10 mouse cellular contexts compared by ENCODE assay signal in genomic region chr11:106381883-106382282, GRCm38 (mm10). TPM values are rescaled to one million over a fixed set of nuclear protein-coding genes. Genes with fewer than 3 reads are reported as not detected.
A peak's percentile ranks its signal among the peaks of the same experiment; 100 is the strongest.
DNase-seq lines count a peak whose midpoint lies in the region; ATAC-seq and TF ChIP-seq lines count a peak whose summit lies in the region.
"Had no signal": no experiment of that assay in that cellular context is flagged by ENCODE, and none has a peak within 500 bp of the region (broad histone marks: within the 10 kb centered on the region; RNA-seq: fewer than 3 reads in every experiment).

No protein-coding gene starts in this region.

- WGBS in hindbrain, postnatal 0 days = 81% methylated on average over 7 of the region's 7 CpGs
- WGBS in hindbrain, embryonic 11.5 days = 82% methylated on average over 7 of the region's 7 CpGs
- WGBS in embryonic facial prominence, embryonic 13.5 days = 81% methylated on average over 7 of the region's 7 CpGs
- 71% methylated on average over 7 of the region's 7 CpGs for WGBS in kidney, embryonic 15.5 days
- WGBS in lung, postnatal 0 days = 54% methylated on average over 7 of the region's 7 CpGs
- 88% methylated on average over 7 of the region's 7 CpGs for WGBS in midbrain, embryonic 14.5 days

- H3K4me3 ChIP-seq in hindbrain, postnatal 0 days (ENCODE audit: low read length) = no peak overlapping the region
- no peak overlapping the region for H3K4me3 ChIP-seq in hindbrain, embryonic 11.5 days (ENCODE audit: low read depth, low read length)
- H3K4me3 ChIP-seq in embryonic facial prominence, embryonic 13.5 days = peak overlapping the region; percentile 9; the same call in 1 of the 2 replicates
- peak overlapping the region; percentile 35 for H3K4me3 ChIP-seq in kidney, embryonic 15.5 days (replicated peaks)
- H3K4me3 ChIP-seq in lung, postnatal 0 days (ENCODE audit: low read depth, low read length) = peak overlapping the region; percentile 37
- H3K4me3 ChIP-seq in midbrain, embryonic 14.5 days (replicated peaks; ENCODE audit: low read depth, low read length) = no peak overlapping the region
- H3K4me3 ChIP-seq: hindbrain, embryonic 15.5 days had no signal

- no peak overlapping the region for H3K9ac ChIP-seq in hindbrain, postnatal 0 days (replicated peaks; ENCODE audit: low read length)
- H3K9ac ChIP-seq in hindbrain, embryonic 11.5 days (ENCODE audit: low read depth, low read length) = no peak overlapping the region
- H3K9ac ChIP-seq in embryonic facial prominence, embryonic 13.5 days = no peak overlapping the region; the same call in 1 of the 2 replicates
- no peak overlapping the region for H3K9ac ChIP-seq in kidney, embryonic 15.5 days
- peak overlapping the region; percentile 36 for H3K9ac ChIP-seq in lung, postnatal 0 days (replicated peaks; ENCODE audit: low read depth)
- H3K9ac ChIP-seq in midbrain, embryonic 14.5 days (replicated peaks; ENCODE audit: low read length) = no peak overlapping the region
- H3K9ac ChIP-seq: hindbrain, embryonic 15.5 days had no signal

- H3K27ac ChIP-seq in hindbrain, postnatal 0 days = no peak overlapping the region
- H3K27ac ChIP-seq in hindbrain, embryonic 11.5 days (ENCODE audit: low read depth, low read length) = no peak overlapping the region
- peak overlapping the region; percentile 73 for H3K27ac ChIP-seq in embryonic facial prominence, embryonic 13.5 days
- H3K27ac ChIP-seq in kidney, embryonic 15.5 days = peak overlapping the region; percentile 89
- peak overlapping the region; percentile 91 for H3K27ac ChIP-seq in lung, postnatal 0 days (ENCODE audit: low read length)
- no peak overlapping the region for H3K27ac ChIP-seq in midbrain, embryonic 14.5 days (replicated peaks; ENCODE audit: low read depth, low read length)
- H3K27ac ChIP-seq: hindbrain, embryonic 15.5 days had no signal

- TF ChIP-seq CTCF in hindbrain, postnatal 0 days (IDR thresholded peaks at IDR 0.05; ENCODE audit: low read depth) = peak; percentile 17
- TF ChIP-seq CTCF in lung, postnatal 0 days (IDR thresholded peaks at IDR 0.05) = peak; percentile 53

- ATAC-seq in hindbrain, postnatal 0 days = no peak
- ATAC-seq in hindbrain, embryonic 11.5 days (ENCODE audit: low FRiP score) = no peak
- no peak for ATAC-seq in embryonic facial prominence, embryonic 13.5 days (ENCODE audit: insufficient number of reproducible peaks, insufficient read depth, low FRiP score, low TSS enrichment, low read depth)
- ATAC-seq in kidney, embryonic 15.5 days (replicated peaks; ENCODE audit: low FRiP score) = no peak
- ATAC-seq in lung, postnatal 0 days = peak; percentile 50
- no peak for ATAC-seq in frontal cortex, adult (ENCODE audit: low TSS enrichment)
- no peak for ATAC-seq in midbrain, embryonic 14.5 days (ENCODE audit: low FRiP score, low TSS enrichment)

- H3K4me1 ChIP-seq in hindbrain, postnatal 0 days (ENCODE audit: insufficient read depth, low read length) = no peaks in the 10 kb centered on the region
- H3K4me1 ChIP-seq in hindbrain, embryonic 11.5 days (replicated peaks; ENCODE audit: control insufficient read depth, insufficient read depth, low read length) = no peaks in the 10 kb centered on the region
- peaks cover 9% of the 10 kb centered on the region for H3K4me1 ChIP-seq in embryonic facial prominence, embryonic 13.5 days
- 0 out of 2 replicates have a peak, but pooled peaks cover 8% of the 10 kb centered on the region for H3K4me1 ChIP-seq in kidney, embryonic 15.5 days
- no peaks in the 10 kb centered on the region for H3K4me1 ChIP-seq in lung, postnatal 0 days (ENCODE audit: insufficient read depth, low read depth, low read length)
- H3K4me1 ChIP-seq in midbrain, embryonic 14.5 days (ENCODE audit: control insufficient read depth, insufficient read depth, low read length) = no peaks in the 10 kb centered on the region
- H3K4me1 ChIP-seq: hindbrain, embryonic 15.5 days had no signal

- no peak for TF ChIP-seq EP300 in lung, postnatal 0 days (IDR thresholded peaks at IDR 0.05)

- no peak for DNase-seq in hindbrain, postnatal 0 days (ENCODE audit: low spot score)
- DNase-seq in hindbrain, embryonic 11.5 days (ENCODE audit: low spot score) = no peak
- peak; percentile 59 for DNase-seq in lung, postnatal 0 days (ENCODE audit: low spot score)
- no peak for DNase-seq in cerebellum, adult 8-10 months
- no peak for DNase-seq in midbrain, embryonic 14.5 days

- no peaks in the 10 kb centered on the region for H3K27me3 ChIP-seq in hindbrain, postnatal 0 days (ENCODE audit: insufficient read depth, low read length)
- no peaks in the 10 kb centered on the region for H3K27me3 ChIP-seq in hindbrain, embryonic 11.5 days (ENCODE audit: control insufficient read depth, insufficient read depth, low read length)
- no peaks in the 10 kb centered on the region for H3K27me3 ChIP-seq in embryonic facial prominence, embryonic 13.5 days
- H3K27me3 ChIP-seq in kidney, embryonic 15.5 days = no peaks in the 10 kb centered on the region
- H3K27me3 ChIP-seq in lung, postnatal 0 days (replicated peaks; ENCODE audit: insufficient read depth, low read length) = no peaks in the 10 kb centered on the region
- H3K27me3 ChIP-seq in midbrain, embryonic 14.5 days (ENCODE audit: control insufficient read depth, insufficient read depth, low read length) = no peaks in the 10 kb centered on the region
- H3K27me3 ChIP-seq: hindbrain, embryonic 15.5 days had no signal

- H3K4me2 ChIP-seq in hindbrain, postnatal 0 days (ENCODE audit: low read depth, low read length) = no peak overlapping the region
- no peak overlapping the region for H3K4me2 ChIP-seq in hindbrain, embryonic 11.5 days (replicated peaks; ENCODE audit: low read depth, low read length)
- no peak overlapping the region for H3K4me2 ChIP-seq in embryonic facial prominence, embryonic 13.5 days
- peak overlapping the region; percentile 46 for H3K4me2 ChIP-seq in kidney, embryonic 15.5 days
- peak overlapping the region; percentile 48 for H3K4me2 ChIP-seq in lung, postnatal 0 days (replicated peaks; ENCODE audit: low read depth, low read length)
- no peak overlapping the region for H3K4me2 ChIP-seq in midbrain, embryonic 14.5 days (ENCODE audit: low read length)

- no peaks in the 10 kb centered on the region for H3K36me3 ChIP-seq in hindbrain, postnatal 0 days (ENCODE audit: insufficient read depth, low read length)
- no peaks in the 10 kb centered on the region for H3K36me3 ChIP-seq in hindbrain, embryonic 11.5 days (ENCODE audit: control insufficient read depth, insufficient read depth, low read length)
- no peaks in the 10 kb centered on the region for H3K36me3 ChIP-seq in embryonic facial prominence, embryonic 13.5 days
- H3K36me3 ChIP-seq in kidney, embryonic 15.5 days = no peaks in the 10 kb centered on the region
- no peaks in the 10 kb centered on the region; the same call in 1 of the 2 replicates for H3K36me3 ChIP-seq in lung, postnatal 0 days (ENCODE audit: insufficient read depth, low read length)
- H3K36me3 ChIP-seq in midbrain, embryonic 14.5 days (ENCODE audit: control insufficient read depth, insufficient read depth, low read length) = no peaks in the 10 kb centered on the region
- H3K36me3 ChIP-seq: hindbrain, embryonic 15.5 days had no signal

- no peaks in the 10 kb centered on the region for H3K9me3 ChIP-seq in hindbrain, postnatal 0 days (ENCODE audit: low read length)
- H3K9me3 ChIP-seq in hindbrain, embryonic 11.5 days (ENCODE audit: control insufficient read depth, low read length) = no peaks in the 10 kb centered on the region
- no peaks in the 10 kb centered on the region for H3K9me3 ChIP-seq in embryonic facial prominence, embryonic 13.5 days
- H3K9me3 ChIP-seq in kidney, embryonic 15.5 days (replicated peaks) = no peaks in the 10 kb centered on the region
- no peaks in the 10 kb centered on the region for H3K9me3 ChIP-seq in lung, postnatal 0 days (ENCODE audit: low read length)
- H3K9me3 ChIP-seq in midbrain, embryonic 14.5 days (ENCODE audit: control insufficient read depth, low read length) = no peaks in the 10 kb centered on the region
- H3K9me3 ChIP-seq: hindbrain, embryonic 15.5 days had no signal

RNA-seq across cellular contexts. Expression of gene Icam2, which starts 6.0 kb away (rescaled TPM):
- 3.8 and 11.4 TPM in 2 replicates for total RNA-seq in hindbrain, postnatal 0 days (2014; rRNA removed)
- 8.4 TPM in 2 replicates for polyA plus RNA-seq in hindbrain, postnatal 0 days (2015; fragmentation: Nextera tagmentation; extraction: Ambion mirVana)
- polyA plus RNA-seq in hindbrain, embryonic 11.5 days (2014; fragmentation: Nextera tagmentation; extraction: Ambion mirVana) = 17.0 and 19.1 TPM in 2 replicates
- polyA plus RNA-seq in embryonic facial prominence, embryonic 13.5 days (2015; fragmentation: Nextera tagmentation; extraction: Ambion mirVana) = 26.2 and 32.6 TPM in 2 replicates
- 68.9 and 75.5 TPM in 2 replicates for polyA plus RNA-seq in kidney, embryonic 15.5 days (2015; fragmentation: Nextera tagmentation; extraction: Ambion mirVana)
- 284 and 329 TPM in 2 replicates for polyA plus RNA-seq in lung, postnatal 0 days (2015; fragmentation: Nextera tagmentation; extraction: Ambion mirVana)
- polyA plus RNA-seq in midbrain, embryonic 14.5 days (2014; fragmentation: Nextera tagmentation; extraction: Ambion mirVana) = 8.1 and 12.4 TPM in 2 replicates

RNA-seq across cellular contexts. Expression of gene Prr29, which starts 16.6 kb away (rescaled TPM):
- not detected in 2 replicates for total RNA-seq in hindbrain, postnatal 0 days (2014; rRNA removed)
- polyA plus RNA-seq in hindbrain, postnatal 0 days (2015; fragmentation: Nextera tagmentation; extraction: Ambion mirVana) = not detected in 2 replicates
- not detected in 2 replicates for polyA plus RNA-seq in hindbrain, embryonic 11.5 days (2014; fragmentation: Nextera tagmentation; extraction: Ambion mirVana)
- 0.33 TPM in 1 of 2 replicates, not detected in the other for polyA plus RNA-seq in embryonic facial prominence, embryonic 13.5 days (2015; fragmentation: Nextera tagmentation; extraction: Ambion mirVana)
- 0.23 and 0.60 TPM in 2 replicates for polyA plus RNA-seq in kidney, embryonic 15.5 days (2015; fragmentation: Nextera tagmentation; extraction: Ambion mirVana)
- polyA plus RNA-seq in lung, postnatal 0 days (2015; fragmentation: Nextera tagmentation; extraction: Ambion mirVana) = 8.9 and 10.2 TPM in 2 replicates
- not detected in 2 replicates for polyA plus RNA-seq in midbrain, embryonic 14.5 days (2014; fragmentation: Nextera tagmentation; extraction: Ambion mirVana)
- total RNA-seq: neutrophil, adult 5-6 weeks had no signal
- polyA plus RNA-seq: hindbrain, embryonic 15.5 days had no signal

RNA-seq across cellular contexts. Expression of gene Scn4a, which starts 28.8 kb away (rescaled TPM):
- under 0.01 and 0.22 TPM in 2 replicates for total RNA-seq in hindbrain, postnatal 0 days (2014; rRNA removed)
- polyA plus RNA-seq in hindbrain, postnatal 0 days (2015; fragmentation: Nextera tagmentation; extraction: Ambion mirVana) = 0.04 TPM in 1 of 2 replicates, not detected in the other
- 0.05 TPM in 1 of 2 replicates, not detected in the other for polyA plus RNA-seq in hindbrain, embryonic 11.5 days (2014; fragmentation: Nextera tagmentation; extraction: Ambion mirVana)
- polyA plus RNA-seq in embryonic facial prominence, embryonic 13.5 days (2015; fragmentation: Nextera tagmentation; extraction: Ambion mirVana) = 0.14 and 0.28 TPM in 2 replicates
- 0.42 and 0.75 TPM in 2 replicates for polyA plus RNA-seq in kidney, embryonic 15.5 days (2015; fragmentation: Nextera tagmentation; extraction: Ambion mirVana)
- polyA plus RNA-seq in lung, postnatal 0 days (2015; fragmentation: Nextera tagmentation; extraction: Ambion mirVana) = 0.04 TPM in 1 of 2 replicates, not detected in the other
- polyA plus RNA-seq in midbrain, embryonic 14.5 days (2014; fragmentation: Nextera tagmentation; extraction: Ambion mirVana) = not detected in 2 replicates
- polyA plus RNA-seq: hindbrain, embryonic 15.5 days had no signal

Comparison
In these comparisons a context has a peak if more than half of its experiments do, and no peak if none do; other contexts are left out.
1. H3K27ac ChIP-seq: peak in embryonic facial prominence, embryonic 13.5 days (single experiment), kidney, embryonic 15.5 days (single experiment) and lung, postnatal 0 days (single experiment); none in hindbrain, postnatal 0 days (single experiment), hindbrain, embryonic 11.5 days (single experiment) and midbrain, embryonic 14.5 days (single experiment).
2. H3K4me2 ChIP-seq: peak in kidney, embryonic 15.5 days (single experiment) and lung, postnatal 0 days (single experiment); none in hindbrain, postnatal 0 days (single experiment), hindbrain, embryonic 11.5 days (single experiment), embryonic facial prominence, embryonic 13.5 days (single experiment) and midbrain, embryonic 14.5 days (single experiment).
3. H3K4me3 ChIP-seq: peak in embryonic facial prominence, embryonic 13.5 days (single experiment), kidney, embryonic 15.5 days (single experiment) and lung, postnatal 0 days (single experiment); none in hindbrain, postnatal 0 days (single experiment), hindbrain, embryonic 11.5 days (single experiment) and midbrain, embryonic 14.5 days (single experiment).